Mouse (Mus musculus) ES-Bruce4 (cell line): ENCODE measurements around the gene Uts2b. TPM values are rescaled to one million over a fixed set of nuclear protein-coding genes. Genes with fewer than 3 reads are reported as not detected.
A peak's percentile ranks its signal among the peaks of the same experiment; 100 is the strongest.

Source experiments
- H3K27ac ChIP-seq: 2 replicates; pipeline ENCODE4 v1.5.1; 2012; ENCODE audit warnings: low read length, inconsistent platforms; ENCODE audit not compliant: insufficient read depth
- H3K27me3 ChIP-seq: 2 replicates; pipeline ENCODE4 v1.6.1; 2012; ENCODE audit warnings: mild to moderate bottlenecking, low read length, inconsistent platforms; ENCODE audit not compliant: control insufficient read depth, poor library complexity, insufficient read depth, severe bottlenecking
- H3K36me3 ChIP-seq: 2 replicates; pipeline ENCODE4 v1.6.1; 2012; ENCODE audit warnings: inconsistent platforms, mild to moderate bottlenecking, low read length, moderate library complexity; ENCODE audit not compliant: control insufficient read depth, poor library complexity, insufficient read depth, severe bottlenecking
- H3K4me1 ChIP-seq: one replicate; pipeline ENCODE4 v1.8.1; 2011; ENCODE audit warnings: low read length; ENCODE audit not compliant: control insufficient read depth, insufficient read depth
- H3K4me3 ChIP-seq: 2 replicates; pipeline ENCODE4 v1.5.1; 2011; ENCODE audit warnings: low read depth, mild to moderate bottlenecking, low read length
- H3K9ac ChIP-seq: 2 replicates; pipeline ENCODE4 v1.6.1; 2012; ENCODE audit warnings: low read depth, mild to moderate bottlenecking, inconsistent platforms; ENCODE audit not compliant: poor library complexity, severe bottlenecking
- H3K9me3 ChIP-seq: replicated peaks from 2 replicates; pipeline ENCODE4 v1.6.1; 2012; ENCODE audit warnings: mild to moderate bottlenecking, low read length, inconsistent platforms; ENCODE audit not compliant: control insufficient read depth, poor library complexity, insufficient read depth, severe bottlenecking
- CTCF ChIP-seq: IDR thresholded peaks from one replicate; pipeline ENCODE4 v1.8.1; 2011; ENCODE audit warnings: low read depth, low read length
- EP300 ChIP-seq: IDR thresholded peaks from 2 replicates; pipeline ENCODE4 v1.6.1; 2011; ENCODE audit warnings: low read depth, low read length; ENCODE audit not compliant: insufficient read depth
- POLR2A ChIP-seq: IDR thresholded peaks from one replicate; pipeline ENCODE4 v1.8.1; 2011; ENCODE audit warnings: low read length; ENCODE audit not compliant: insufficient read depth
- polyA plus RNA-seq: library from polyadenylated mRNA; stranded (reverse); fragments of >200 nt; gene quantifications from 2 replicates; pipeline ENCODE4 v1.2.4, GENCODE M21; 2011; ENCODE audit warnings: low read depth; ENCODE audit not compliant: missing spikeins, insufficient read depth, insufficient read length

Uts2b gene
- polyA plus RNA-seq, 1 experiment, result not detected

DNA sequence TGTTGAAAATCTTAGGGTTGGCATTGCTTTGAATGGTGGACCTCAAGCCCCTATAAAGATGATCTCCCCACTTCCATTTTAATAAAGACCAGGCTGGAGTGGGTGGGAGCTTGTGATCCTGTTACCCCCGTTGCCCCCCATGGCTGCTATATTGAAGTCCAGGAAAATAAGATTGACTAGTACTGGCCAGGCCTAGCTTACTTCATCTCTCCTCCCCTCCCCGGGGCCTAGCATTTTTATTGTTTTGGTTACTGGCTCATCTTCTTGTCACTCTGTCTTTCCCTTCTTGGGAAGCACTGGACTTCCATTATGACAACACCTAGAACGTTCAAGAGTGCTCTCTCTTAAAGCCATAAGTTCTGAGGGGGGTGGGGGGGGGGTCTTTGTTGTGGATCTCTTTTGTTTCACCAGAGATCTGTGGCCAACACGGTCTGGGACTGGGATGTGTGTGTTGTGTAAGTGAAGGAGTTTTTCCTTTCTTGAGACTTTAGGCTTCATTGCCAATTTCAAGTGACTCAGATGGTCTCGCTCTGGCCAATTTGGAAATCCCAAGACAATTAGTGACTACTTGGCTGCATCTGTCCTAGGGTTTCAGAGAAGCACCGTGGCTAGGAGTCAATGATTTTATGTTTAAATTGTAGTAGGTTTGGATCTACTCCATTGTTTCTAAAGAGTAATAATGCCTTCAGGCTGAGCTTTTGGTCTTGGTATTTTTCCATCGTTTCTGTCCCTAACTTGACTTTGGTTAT is 19.7 kb upstream of the Uts2b start:
- Histone ChIP-seq H3K4me3 (peak overlapping the region; percentile 96), H3K27me3 (peaks cover 2% of the 10 kb centered on the region; the same call in 1 of the 2 replicates), H3K36me3 (no peaks in the 10 kb centered on the region), H3K9me3 (no peaks in the 10 kb centered on the region), H3K27ac (no peak overlapping the region), H3K9ac (peak overlapping the region; percentile 98), H3K4me1 (no peaks in the 10 kb centered on the region)
- TF ChIP-seq EP300 (no peak), CTCF (no peak), POLR2A (no peak)

DNA sequence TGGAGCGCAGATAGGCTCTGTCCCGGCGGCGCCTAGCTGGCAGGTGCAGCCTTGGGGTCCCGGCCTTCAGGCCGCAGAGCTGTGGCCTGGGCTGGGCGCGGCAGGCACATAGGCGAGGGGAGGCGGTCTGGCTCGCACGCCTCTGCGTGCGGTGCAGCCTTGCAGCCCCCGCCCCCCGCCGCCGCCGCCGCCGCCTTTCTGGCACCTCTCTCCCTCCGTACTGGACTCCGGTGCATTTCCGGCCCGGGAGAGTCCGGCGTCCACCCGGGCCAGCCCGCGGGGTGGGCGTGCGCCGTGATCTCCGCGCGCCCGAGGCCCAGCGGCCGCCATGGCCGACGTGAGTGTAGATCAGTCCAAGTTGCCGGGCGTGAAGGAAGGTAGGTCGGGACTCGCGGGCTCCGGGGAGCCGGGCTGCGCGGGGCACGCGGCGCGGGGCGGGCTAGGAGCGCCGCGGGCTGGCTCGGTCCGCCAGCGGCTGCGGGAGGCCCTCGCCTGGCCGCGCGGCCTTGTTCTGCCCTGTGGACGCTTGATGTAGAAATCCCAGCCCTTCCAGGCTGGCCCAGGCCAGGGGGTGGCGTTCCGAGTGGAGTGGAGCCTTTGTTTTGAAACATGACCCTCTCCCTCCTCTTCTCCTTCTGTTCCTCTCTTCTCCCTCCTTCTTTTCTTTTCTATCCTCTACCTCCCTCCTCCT is 18.9 kb upstream of the Uts2b start, which contains the start of gene Ccdc50:
Ccdc50 (plus strand) TSS at position 109 of the 691 bp plus-strand sequence.
- Histone ChIP-seq H3K27me3 (peaks cover 2% of the 10 kb centered on the region; the same call in 1 of the 2 replicates), H3K4me1 (no peaks in the 10 kb centered on the region), H3K4me3 (peak within 1 kb of the TSS; percentile 96), H3K36me3 (no peaks in the 10 kb centered on the region), H3K9ac (peak within 1 kb of the TSS; percentile 98), H3K27ac (no peak within 1 kb of the TSS), H3K9me3 (no peaks in the 10 kb centered on the region)
- TF ChIP-seq EP300, result no peak
- TF ChIP-seq CTCF, result no peak
- TF ChIP-seq POLR2A, result no peak

- TF ChIP-seq CTCF (no peak), POLR2A (no peak), EP300 (no peak)
- no peaks in the 10 kb centered on the region for H3K4me1 ChIP-seq
- no peaks in the 10 kb centered on the region for H3K36me3 ChIP-seq
- H3K9ac ChIP-seq, result peak overlapping the region; percentile 98
- H3K27ac ChIP-seq, result no peak overlapping the region
- peaks cover 2% of the 10 kb centered on the region; the same call in 1 of the 2 replicates for H3K27me3 ChIP-seq
- H3K4me3 ChIP-seq, result no peak overlapping the region
- H3K9me3 ChIP-seq, result no peaks in the 10 kb centered on the region
Measured at GRCm38 (mm10) chr16:27387634-27388611, 17.9 kb upstream of the Uts2b start.

DNA sequence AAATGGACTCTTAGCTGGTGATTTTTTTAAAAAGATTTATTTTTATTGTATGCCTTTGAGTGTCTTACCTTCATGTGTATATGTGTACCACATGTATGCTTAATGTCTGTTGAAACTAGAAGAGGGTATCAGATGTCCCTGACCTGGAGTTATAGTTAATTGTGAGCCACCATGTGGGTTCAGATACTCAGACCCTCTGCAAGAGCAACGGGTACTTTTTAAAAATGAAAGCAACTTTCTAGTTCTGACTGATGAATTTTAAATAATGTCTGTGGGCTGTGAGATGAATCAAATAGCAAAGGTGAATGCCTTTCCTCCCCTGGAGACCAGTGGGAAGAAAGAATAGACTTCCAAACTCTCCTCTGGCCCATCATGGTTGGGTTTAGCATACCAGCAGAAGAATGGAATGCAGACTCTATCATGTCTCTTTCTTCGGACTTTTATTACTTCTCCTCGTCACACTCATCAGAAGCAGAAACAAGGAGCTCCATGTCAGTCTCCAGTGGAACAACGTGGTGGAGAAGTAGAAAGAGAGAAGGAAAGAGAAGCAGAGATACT is 16.9 kb upstream of the Uts2b start:
- H3K9ac ChIP-seq, result no peak overlapping the region

GRCm38 (mm10) chr16:27385649-27386048 is 15.6 kb upstream of the Uts2b start:
- H3K27ac ChIP-seq, result no peak overlapping the region
- no peaks in the 10 kb centered on the region for H3K4me1 ChIP-seq
- TF ChIP-seq EP300, result no peak
- H3K9me3 ChIP-seq, result no peaks in the 10 kb centered on the region
- H3K9ac ChIP-seq, result no peak overlapping the region
- no peaks in the 10 kb centered on the region for H3K36me3 ChIP-seq
- no peak overlapping the region for H3K4me3 ChIP-seq
- H3K27me3 ChIP-seq, result peaks cover 2% of the 10 kb centered on the region; the same call in 1 of the 2 replicates

More for the DNA sequence above, 16.9 kb upstream of the Uts2b start:
- Histone ChIP-seq H3K27ac (no peak overlapping the region), H3K4me1 (no peaks in the 10 kb centered on the region), H3K36me3 (no peaks in the 10 kb centered on the region), H3K27me3 (peaks cover 2% of the 10 kb centered on the region; the same call in 1 of the 2 replicates), H3K4me3 (no peak overlapping the region), H3K9me3 (no peaks in the 10 kb centered on the region)
- TF ChIP-seq POLR2A (no peak), EP300 (no peak), CTCF (no peak)
